Mouse (Mus musculus): ENCODE data around the gene Ephb1.

DNA sequence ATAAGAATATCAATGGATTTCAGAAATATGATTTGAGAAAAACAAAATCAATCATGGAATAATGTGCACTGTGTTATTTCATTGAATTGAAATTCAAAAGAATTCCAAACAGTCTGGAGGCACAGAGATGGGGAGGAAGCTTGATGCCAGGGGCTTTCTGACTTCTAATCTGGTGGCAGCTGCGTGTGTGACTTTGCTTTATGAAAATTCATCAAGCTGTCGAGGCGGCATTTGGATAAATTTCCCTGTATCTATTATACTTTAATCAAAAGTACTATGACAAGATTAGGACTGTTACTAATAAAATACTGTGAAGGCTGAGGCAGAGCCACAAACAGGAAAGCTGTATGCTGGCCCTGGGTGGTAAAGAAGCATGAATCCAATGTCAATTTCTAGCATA, 451.1 kb downstream of the Ephb1 start:
- TF ChIP-seq MYOD1 (IDR thresholded peaks at IDR 0.05; ENCODE audit: control insufficient read depth, insufficient read length, low read depth), result no peak
- no peak for TF ChIP-seq CTCF (IDR thresholded peaks at IDR 0.05; ENCODE audit: control insufficient read depth, insufficient read depth, insufficient read length)
- TF ChIP-seq MYOG (IDR thresholded peaks at IDR 0.05; ENCODE audit: control insufficient read depth, extremely low read depth, insufficient read length), result no peak
- no peak for TF ChIP-seq MAX (IDR thresholded peaks at IDR 0.05)
- TF ChIP-seq USF1 (IDR thresholded peaks at IDR 0.05; ENCODE audit: low read depth), result no peak
- no peak for TF ChIP-seq CEBPB (IDR thresholded peaks at IDR 0.05; ENCODE audit: low read depth)
- TF ChIP-seq FOSL1 (IDR thresholded peaks at IDR 0.05; ENCODE audit: insufficient read depth, low read length, poor library complexity, severe bottlenecking), result no peak
